Mouse (Mus musculus): ENCODE measurements around the gene Add1. TPM values are rescaled to one million over a fixed set of nuclear protein-coding genes. Genes with fewer than 3 reads are reported as not detected.

Gene Add1
- polyA plus RNA-seq, 1 experiment from 2014 or later, result 279 TPM

DNA sequence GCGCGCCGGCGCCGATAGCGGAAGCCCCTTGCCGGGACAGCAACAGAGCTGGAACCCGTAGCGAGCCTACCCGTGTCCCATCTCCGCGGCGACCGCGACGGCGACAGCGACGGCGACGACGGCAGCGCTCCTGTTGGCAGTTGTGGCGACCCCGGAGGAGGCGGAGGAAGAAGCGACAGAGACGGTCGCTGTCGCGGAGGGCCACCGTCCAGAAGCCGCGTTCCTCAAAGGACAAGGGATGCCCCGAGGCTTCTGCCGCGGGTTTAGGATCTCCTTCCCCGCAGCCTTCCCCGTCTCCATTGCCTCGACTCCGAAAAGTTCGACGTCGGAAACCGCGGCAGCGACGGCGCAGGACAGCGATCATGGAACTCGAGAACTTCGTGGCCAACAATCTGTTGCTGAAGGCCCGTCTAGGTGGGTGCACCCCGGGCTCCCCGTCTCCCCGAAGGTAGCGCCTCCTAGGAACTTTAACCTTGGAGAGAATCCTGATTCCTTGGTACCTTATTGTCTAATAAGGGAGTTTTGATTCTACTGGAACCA is 87.2 kb downstream of the Add1 start:
- in situ Hi-C loops (cut with MboI; ENCODE audit: low pct_unique_long_range_greater_than_20kb), result loop anchor here (10.0 kb wide), 1 partner anchor 384 kb away; the partner anchor contains the start of gene Hgfac
- H3K27me3 ChIP-seq, result no peaks in the 10 kb centered on the region
- ChIA-PET CTCF (interaction anchor here (0.7 to 4.2 kb wide), 13 partner anchors 9 to 280 kb away, joined by 3 to 29 read pairs (median 3); partner anchors contain the start of gene Mfsd10), POLR2A (interaction anchor here (0.8 to 1.9 kb wide), 4 partner anchors 24 to 111 kb away, joined by 3 to 10 read pairs (median 3); partner anchors contain the start of genes Htt and Mfsd10)
- ATAC-seq (peak; percentile 2), DNase-seq (ENCODE audit: low read depth, low spot score) (no peak)
- TF ChIP-seq CTCF (IDR thresholded peaks at IDR 0.05), result no peak

- ATAC-seq, result no peak
- CTCF ChIA-PET, result interaction anchor here (0.6 kb wide), 1 partner anchor 143 kb away, joined by 3 read pairs; no protein-coding TSS in a partner anchor
- POLR2A ChIA-PET, result no interaction called here
These were observed 88.4 kb downstream of the Add1 start for GRCm38 (mm10) chr5:34661909-34662308.

GRCm38 (mm10) chr5:34663231-34663630 is 89.8 kb downstream of the Add1 start:
- ATAC-seq, result no peak
- POLR2A ChIA-PET, result interaction anchor here (0.9 kb wide), 1 partner anchor 131 kb away, joined by 3 read pairs; no protein-coding TSS in a partner anchor
- no peak for DNase-seq (ENCODE audit: low read depth, low spot score)
- CTCF ChIA-PET, result interaction anchor here (0.7 to 1.4 kb wide), 5 partner anchors 12 to 94 kb away, joined by 3 read pairs; no protein-coding TSS in a partner anchor
- in situ Hi-C loops (cut with MboI; ENCODE audit: low pct_unique_long_range_greater_than_20kb), result loop anchor here (10.0 kb wide), 1 partner anchor 382 kb away; the partner anchor contains the start of gene Hgfac
- no peak for TF ChIP-seq CTCF (IDR thresholded peaks at IDR 0.05)
- no peaks in the 10 kb centered on the region for H3K27me3 ChIP-seq

More at GRCm38 (mm10) chr5:34661909-34662308, 88.4 kb downstream of the Add1 start:
- no peaks in the 10 kb centered on the region for H3K27me3 ChIP-seq
- DNase-seq (ENCODE audit: low read depth, low spot score), result no peak
- in situ Hi-C loops (cut with MboI; ENCODE audit: low pct_unique_long_range_greater_than_20kb), result loop anchor here (10.0 kb wide), 1 partner anchor 383 kb away; the partner anchor contains the start of gene Hgfac
- peak; percentile 17 for TF ChIP-seq CTCF (IDR thresholded peaks at IDR 0.05)

DNA sequence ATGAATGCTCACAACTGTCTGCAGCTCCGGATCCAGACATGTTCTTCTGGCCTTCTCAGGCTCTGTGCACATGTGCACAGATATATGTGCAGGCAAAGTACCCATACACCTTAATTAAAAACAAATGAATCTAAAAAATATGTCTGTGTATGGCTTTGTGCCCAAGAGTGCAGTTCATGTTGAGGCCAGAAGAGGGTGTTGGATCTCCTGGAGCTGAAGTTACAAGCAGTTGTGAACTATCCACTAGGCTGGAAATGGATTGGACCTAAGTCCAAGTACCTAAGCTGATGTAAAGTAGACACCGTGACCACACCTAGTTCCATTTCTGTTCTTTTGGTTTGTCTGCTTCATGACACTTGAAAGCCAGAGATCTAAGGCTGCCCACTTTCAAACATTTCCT is 96.0 kb downstream of the Add1 start:
- H3K27me3 ChIP-seq, result no peaks in the 10 kb centered on the region
- in situ Hi-C loops (cut with MboI; ENCODE audit: low pct_unique_long_range_greater_than_20kb), result loop anchor here (10.0 kb wide), 1 partner anchor 375 kb away; the partner anchor contains the start of gene Hgfac
- no peak for DNase-seq (ENCODE audit: low read depth, low spot score)
- POLR2A ChIA-PET, result no interaction called here
- TF ChIP-seq CTCF (IDR thresholded peaks at IDR 0.05), result peak; percentile 55
- no peak for ATAC-seq
- CTCF ChIA-PET, result no interaction called here

GRCm38 (mm10) chr5:34670280-34670679 is 96.8 kb downstream of the Add1 start:
- CTCF ChIA-PET, result no interaction called here
- in situ Hi-C loops (cut with MboI; ENCODE audit: low pct_unique_long_range_greater_than_20kb), result no loop called here
- peak; percentile 42 for TF ChIP-seq CTCF (IDR thresholded peaks at IDR 0.05)

More at GRCm38 (mm10) chr5:34670280-34670679, 96.8 kb downstream of the Add1 start:
- ATAC-seq (no peak), DNase-seq (ENCODE audit: low read depth, low spot score) (no peak)
- POLR2A ChIA-PET, result no interaction called here
- no peaks in the 10 kb centered on the region for H3K27me3 ChIP-seq

Other genes starting within 250 kb of the Add1 start
- 128 TPM for gene Rnf4, start 237.4 kb upstream of the Add1 start, polyA plus RNA-seq (2021)
- gene Fam193a, start 203.7 kb upstream of the Add1 start, polyA plus RNA-seq (2021), result 35.7 TPM
- gene Tnip2, start 59.7 kb upstream of the Add1 start, polyA plus RNA-seq (2021), result 33.5 TPM
- 18.2 TPM for gene Sh3bp2, start 47.8 kb upstream of the Add1 start, polyA plus RNA-seq (2021)
- gene Mfsd10, start 63.5 kb downstream of the Add1 start, polyA plus RNA-seq (2021), result 106 TPM
- gene Nop14, start 86.5 kb downstream of the Add1 start, polyA plus RNA-seq (2021), result 56.8 TPM
- gene Grk4, start 86.7 kb downstream of the Add1 start, polyA plus RNA-seq (2021), result 4.6 TPM
- gene Htt, start 188.1 kb downstream of the Add1 start, polyA plus RNA-seq (2021), result 22.7 TPM